Mouse (Mus musculus) neural tube, embryonic 12.5 days (tissue): ENCODE data around the gene Cldn3. TPM values are rescaled to one million over a fixed set of nuclear protein-coding genes. Genes with fewer than 3 reads are reported as not detected.
"Not testable (repeated sequence)": the region's sequence is repeated elsewhere in the genome, so short reads cannot be mapped to it uniquely, and the experiment has no call there.

ENCODE experiments used
- ATAC-seq: fragments of 200-750 bp; cut with Nextera tagmentation; 2 replicates; pipeline ENCODE4 v1.8.0; 2017; ENCODE audit warnings: low read depth, mild to moderate bottlenecking, moderate TSS enrichment, moderate library complexity; ENCODE audit not compliant: low FRiP score
- H3K27ac ChIP-seq: fragments of 300-500 bp; sonication (generic); 2 replicates; pipeline ENCODE4 v1.5.1; 2016
- H3K27me3 ChIP-seq: fragments of 300-500 bp; sonication (generic); replicated peaks from 2 replicates; pipeline ENCODE4 v1.6.1; 2016; ENCODE audit warnings: mild to moderate bottlenecking
- H3K36me3 ChIP-seq: fragments of 300-500 bp; sonication (generic); 2 replicates; pipeline ENCODE4 v1.6.1; 2016; ENCODE audit warnings: mild to moderate bottlenecking
- H3K4me1 ChIP-seq: fragments of 300-500 bp; sonication (generic); 2 replicates; pipeline ENCODE4 v1.6.1; 2016
- H3K4me2 ChIP-seq: fragments of 300-500 bp; sonication (generic); replicated peaks from 2 replicates; pipeline ENCODE4 v1.6.1; 2016; ENCODE audit warnings: mild to moderate bottlenecking
- H3K4me3 ChIP-seq: fragments of 300-500 bp; sonication (generic); 2 replicates; pipeline ENCODE4 v1.5.1; 2016
- H3K9ac ChIP-seq: fragments of 300-500 bp; sonication (generic); 2 replicates; pipeline ENCODE4 v1.6.1; 2016; ENCODE audit warnings: mild to moderate bottlenecking
- H3K9me3 ChIP-seq: fragments of 300-500 bp; sonication (generic); 2 replicates; pipeline ENCODE4 v1.6.1; 2016; ENCODE audit warnings: mild to moderate bottlenecking
- WGBS: fragments of 180-500 bp; shearing (Covaris S2); methylation state at CpG from one replicate; pipeline ENCODE4 v1.1.7; 2016; 5-methylcytosine and 5-hydroxymethylcytosine counted together
- polyA plus RNA-seq: library from polyadenylated mRNA; unstranded; fragments of >200 nt; fragmentation: Nextera tagmentation; extraction: Ambion mirVana; gene quantifications from 2 replicates; pipeline ENCODE4 v1.2.1, GENCODE M21; 2016

Gene Cldn3
- polyA plus RNA-seq: 1.7 and 1.9 TPM in 2 replicates

DNA sequence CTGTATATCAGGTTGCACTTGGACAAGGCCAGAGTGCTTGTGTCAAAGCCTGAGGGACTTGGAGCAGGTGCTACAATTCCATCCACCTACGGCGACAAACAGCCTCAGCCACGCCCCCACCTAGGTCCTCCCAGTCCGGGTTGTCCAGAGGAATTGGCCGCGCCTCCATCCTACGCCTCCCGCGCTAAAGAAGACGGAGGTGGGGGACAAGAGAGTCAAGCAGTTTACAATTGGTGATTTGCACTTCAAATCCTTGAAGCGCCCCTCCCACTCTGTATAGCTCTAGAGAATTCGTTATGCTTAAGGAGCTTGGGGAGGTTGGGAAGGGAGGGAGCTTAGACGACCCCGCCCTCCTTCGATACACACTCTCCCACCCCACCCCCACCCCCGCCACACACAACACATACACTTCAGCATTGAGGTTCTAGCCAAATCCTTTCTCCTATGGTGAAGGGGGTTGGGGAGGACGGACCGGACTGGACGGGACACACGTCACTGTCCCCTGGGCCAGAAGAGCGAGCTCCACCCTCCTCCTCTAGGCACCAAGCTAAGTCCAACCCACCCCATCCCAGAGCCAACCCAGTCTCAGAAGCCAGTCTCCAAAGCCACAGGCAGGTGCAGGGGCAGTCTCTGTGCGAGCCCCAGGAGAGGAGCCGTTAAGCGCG lies at the start of gene Cldn3:
TSS of gene Cldn3 (plus strand) at position 582 of the 665 bp plus-strand sequence.
- 1% methylated on average over 25 of the region's 25 CpGs for WGBS
- H3K27me3 ChIP-seq: peaks cover 49% of the 10 kb centered on the region
- no peaks in the 10 kb centered on the region for H3K36me3 ChIP-seq
- ATAC-seq: peak; percentile 25; the same call in 1 of the 2 replicates
- peaks cover 24% of the 10 kb centered on the region for H3K4me1 ChIP-seq
- H3K9ac ChIP-seq: 0 out of 2 replicates have a peak within 1 kb of the TSS, but pooled peaks have one; percentile 13
- no peaks in the 10 kb centered on the region for H3K9me3 ChIP-seq
- H3K4me2 ChIP-seq: peak within 1 kb of the TSS; percentile 48
- no peak within 1 kb of the TSS for H3K27ac ChIP-seq
- peak within 1 kb of the TSS; percentile 22 for H3K4me3 ChIP-seq

DNA sequence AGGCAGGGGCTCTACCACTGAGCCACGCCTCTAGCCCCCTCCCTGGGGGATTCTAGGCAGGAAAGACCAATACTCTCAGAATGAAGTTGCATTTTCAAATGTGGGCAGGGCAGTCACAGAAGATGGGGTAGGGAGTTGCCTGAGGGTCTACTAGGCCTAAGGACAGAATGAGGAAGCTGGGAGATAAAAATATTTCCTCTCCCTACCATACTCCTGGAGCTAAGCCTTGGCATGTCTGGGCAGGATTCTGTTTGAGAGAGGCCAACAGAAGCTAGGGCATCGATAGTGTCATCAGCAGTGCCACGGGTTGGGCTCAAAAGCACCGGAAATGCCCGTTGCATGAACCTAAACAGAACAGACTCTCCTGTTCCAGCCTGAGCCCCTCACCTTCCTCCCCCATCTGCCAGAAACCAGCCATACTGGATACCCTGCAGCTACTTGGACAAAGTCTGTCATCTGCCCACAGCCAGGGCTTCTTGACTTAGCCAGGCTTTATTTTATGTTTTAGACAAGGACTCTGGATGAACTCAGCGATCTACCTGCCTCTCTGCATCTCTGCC lies 49.3 kb upstream of the Cldn3 start:
- H3K27ac ChIP-seq: no peak overlapping the region
- no peaks in the 10 kb centered on the region for H3K36me3 ChIP-seq
- 89% methylated on average over 6 of the region's 6 CpGs for WGBS
- no peaks in the 10 kb centered on the region for H3K9me3 ChIP-seq
- H3K4me2 ChIP-seq: no peak overlapping the region
- ATAC-seq: no peak
- H3K27me3 ChIP-seq: no peaks in the 10 kb centered on the region
- peaks cover 8% of the 10 kb centered on the region for H3K4me1 ChIP-seq
- no peak overlapping the region for H3K4me3 ChIP-seq
- no peak overlapping the region for H3K9ac ChIP-seq

DNA sequence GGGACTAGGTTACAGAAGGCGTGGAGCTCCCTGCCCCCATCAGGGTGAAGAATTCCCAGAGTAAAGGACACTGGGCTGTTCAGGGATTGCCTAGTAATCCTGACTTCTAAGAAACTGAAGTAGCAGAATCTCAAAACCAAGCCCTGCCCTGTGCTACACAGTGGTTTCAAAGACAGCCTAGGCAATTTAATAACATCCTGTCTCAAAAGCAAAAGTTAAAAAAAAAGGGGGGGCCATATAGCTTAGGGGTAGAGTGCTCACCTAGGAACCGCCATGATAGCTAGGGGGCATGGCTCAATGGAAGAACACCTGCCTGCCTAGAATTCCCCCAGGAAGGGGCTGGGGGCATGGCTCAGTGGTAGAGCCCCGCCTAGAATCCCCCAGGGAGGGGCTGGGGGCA lies 46.9 kb upstream of the Cldn3 start:
- no peak overlapping the region for H3K4me2 ChIP-seq
- 77% methylated on average over 3 of the region's 3 CpGs for WGBS
- no peak for ATAC-seq

DNA sequence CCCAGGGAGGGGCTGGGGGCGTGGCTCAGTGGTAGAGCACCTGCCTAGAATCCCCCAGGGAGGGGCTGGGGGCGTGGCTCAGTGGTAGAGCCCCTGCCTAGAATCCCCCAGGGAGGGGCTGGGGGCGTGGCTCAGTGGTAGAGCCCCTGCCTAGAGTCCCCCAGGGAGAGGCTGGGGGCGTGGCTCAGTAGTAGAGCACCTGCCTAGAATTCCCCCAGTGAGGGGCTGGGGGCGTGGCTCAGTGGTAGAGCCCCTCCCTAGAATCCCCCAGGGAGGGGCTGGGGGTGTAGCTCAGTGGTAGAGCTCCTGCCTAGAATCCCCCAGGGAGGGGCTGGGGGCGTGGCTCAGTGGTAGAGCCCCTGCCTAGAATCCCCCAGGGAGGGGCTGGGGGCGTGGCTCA lies 46.5 kb upstream of the Cldn3 start:
- H3K4me2 ChIP-seq, ATAC-seq, H3K27ac ChIP-seq, H3K9ac ChIP-seq, H3K9me3 ChIP-seq, H3K27me3 ChIP-seq, H3K4me1 ChIP-seq, H3K36me3 ChIP-seq, H3K4me3 ChIP-seq: not testable (repeated sequence)
- WGBS: 86% methylated on average over 5 of the region's 7 CpGs

More for the DNA sequence above, 46.9 kb upstream of the Cldn3 start:
- H3K9ac ChIP-seq: no peak overlapping the region
- no peak overlapping the region for H3K27ac ChIP-seq
- no peak overlapping the region for H3K4me3 ChIP-seq
- no peaks in the 10 kb centered on the region for H3K4me1 ChIP-seq
- no peaks in the 10 kb centered on the region for H3K9me3 ChIP-seq
- no peaks in the 10 kb centered on the region for H3K27me3 ChIP-seq
- H3K36me3 ChIP-seq: no peaks in the 10 kb centered on the region

DNA sequence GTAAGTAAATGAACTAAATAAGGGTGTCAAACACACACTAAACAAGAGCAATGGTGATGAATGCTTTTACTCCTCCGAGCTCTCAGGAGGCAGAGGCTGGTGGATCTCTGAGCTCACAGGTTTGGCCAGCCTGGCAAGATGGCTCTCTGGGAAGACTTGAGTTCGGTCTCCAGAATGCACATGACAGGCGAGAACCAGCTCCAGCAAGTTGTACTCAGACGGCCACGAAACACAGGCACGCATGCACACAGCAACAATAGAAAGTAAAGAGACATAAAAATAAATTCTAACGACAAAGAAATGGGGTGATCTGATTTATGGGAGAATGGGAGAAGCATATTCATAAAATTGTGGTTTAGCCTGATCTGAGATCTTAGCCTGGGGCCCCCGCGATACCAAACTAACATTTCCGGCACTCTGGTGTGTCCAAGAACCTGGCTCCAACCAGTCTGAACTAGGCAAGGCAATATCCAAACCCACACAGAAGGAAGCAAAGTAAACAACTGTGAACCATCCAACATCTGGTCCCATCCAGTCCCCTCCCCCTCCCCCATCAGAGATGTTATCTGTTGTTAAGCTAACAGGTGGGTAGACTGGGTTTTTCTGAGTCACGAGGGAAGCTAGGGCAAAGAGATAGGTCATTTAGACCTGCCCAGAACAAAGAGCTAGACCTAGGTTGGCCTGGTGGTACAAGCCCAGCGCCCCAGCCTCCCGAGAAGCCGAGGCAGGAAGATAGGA lies 44.4 kb upstream of the Cldn3 start:
- WGBS: 87% methylated on average over 14 of the region's 14 CpGs
- no peak overlapping the region for H3K4me2 ChIP-seq
- no peak for ATAC-seq

DNA sequence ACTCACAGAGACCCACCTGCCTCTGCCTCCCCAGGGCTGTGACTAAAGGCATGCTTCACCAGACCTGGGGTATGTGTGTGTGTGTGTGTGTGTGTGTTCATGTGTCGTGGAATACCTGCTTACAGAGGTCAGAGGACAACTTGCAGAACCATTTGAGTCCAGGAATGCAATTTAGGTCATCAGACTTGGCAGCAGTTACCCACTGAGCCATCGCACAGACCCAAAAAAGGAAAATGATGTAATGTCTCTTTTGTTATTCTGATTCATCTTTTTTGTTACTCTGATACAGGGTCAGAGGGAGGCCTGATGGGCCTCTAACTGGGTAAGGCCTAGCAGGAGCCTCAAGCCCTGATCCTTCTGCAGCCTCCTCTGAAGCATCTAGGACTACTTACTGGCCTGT lies 43.3 kb upstream of the Cldn3 start:
- Histone ChIP-seq H3K4me2 (no peak overlapping the region), H3K36me3 (no peaks in the 10 kb centered on the region), H3K27me3 (peaks cover 33% of the 10 kb centered on the region), H3K4me1 (peaks cover 5% of the 10 kb centered on the region; the same call in 1 of the 2 replicates), H3K9me3 (no peaks in the 10 kb centered on the region), H3K27ac (no peak overlapping the region), H3K4me3 (no peak overlapping the region), H3K9ac (no peak overlapping the region)
- 80% methylated on average over 2 of the region's 2 CpGs for WGBS
- no peak for ATAC-seq

More for the DNA sequence above, 44.4 kb upstream of the Cldn3 start:
- Histone ChIP-seq H3K4me1 (peaks cover 2% of the 10 kb centered on the region; the same call in 1 of the 2 replicates), H3K9me3 (no peaks in the 10 kb centered on the region), H3K27ac (no peak overlapping the region), H3K36me3 (no peaks in the 10 kb centered on the region), H3K9ac (no peak overlapping the region), H3K4me3 (no peak overlapping the region), H3K27me3 (peaks cover 23% of the 10 kb centered on the region)

DNA sequence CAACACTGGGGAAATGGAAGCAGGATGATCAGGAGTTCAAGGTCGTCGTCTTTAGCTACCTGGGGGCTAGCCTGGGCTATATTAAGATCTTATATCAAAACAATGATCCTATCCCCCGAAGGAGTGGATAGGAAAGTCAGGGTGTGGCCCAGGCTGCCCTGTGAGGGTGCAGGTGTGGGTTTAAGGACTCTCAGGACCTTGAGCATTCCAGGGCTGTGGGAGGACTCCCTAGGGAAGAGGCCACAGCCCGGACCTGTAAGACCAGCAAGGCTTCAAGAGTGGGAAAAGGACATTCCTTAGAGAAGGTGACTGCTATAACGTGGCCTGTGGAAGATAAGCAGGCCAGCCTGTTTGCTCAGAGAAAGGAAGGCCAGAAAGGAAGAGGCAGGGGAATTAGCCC lies 41.8 kb upstream of the Cldn3 start:
- peaks cover 33% of the 10 kb centered on the region for H3K27me3 ChIP-seq
- H3K9ac ChIP-seq: no peak overlapping the region
- no peak overlapping the region for H3K4me3 ChIP-seq
- no peak for ATAC-seq
- H3K36me3 ChIP-seq: no peaks in the 10 kb centered on the region
- H3K4me2 ChIP-seq: no peak overlapping the region
- H3K9me3 ChIP-seq: no peaks in the 10 kb centered on the region
- no peak overlapping the region for H3K27ac ChIP-seq
- 78% methylated on average over 5 of the region's 5 CpGs for WGBS
- peaks cover 5% of the 10 kb centered on the region; the same call in 1 of the 2 replicates for H3K4me1 ChIP-seq

DNA sequence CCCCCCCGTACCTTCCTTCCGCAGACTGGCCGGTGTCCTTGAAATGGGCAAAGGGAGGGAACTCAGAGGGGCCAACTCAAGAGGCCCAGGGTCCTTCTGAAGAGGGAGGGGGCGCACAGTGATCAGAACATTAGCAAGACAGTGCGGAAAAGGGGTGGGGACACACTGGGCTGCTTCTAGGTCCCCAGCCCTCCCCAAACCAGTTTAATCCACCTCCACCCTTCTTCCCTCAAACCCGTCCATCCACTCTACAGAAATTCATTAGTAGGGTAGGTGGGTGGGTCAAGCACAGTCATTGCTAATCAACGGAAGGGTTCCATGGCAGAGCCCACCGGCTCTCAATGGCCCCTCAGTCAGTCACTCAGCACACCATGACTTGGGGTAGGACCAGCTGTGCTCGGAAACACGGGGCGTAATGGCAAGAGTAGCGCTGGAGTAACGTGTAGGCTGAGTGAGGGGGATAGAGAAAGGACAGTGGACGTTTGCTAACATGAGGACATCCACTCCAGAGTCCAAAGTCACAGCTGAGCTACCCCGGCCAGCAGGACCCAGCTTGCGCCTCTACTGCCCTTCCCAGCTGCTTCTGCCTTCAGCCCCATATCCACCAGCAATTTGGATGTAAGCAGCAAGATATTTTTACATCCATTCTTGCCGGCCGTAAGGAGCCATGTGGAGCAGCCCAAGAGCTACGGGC lies 40.6 kb upstream of the Cldn3 start:
- WGBS: 49% methylated on average over 18 of the region's 19 CpGs
- no peak for ATAC-seq
- Histone ChIP-seq H3K4me1 (peaks cover 5% of the 10 kb centered on the region; the same call in 1 of the 2 replicates), H3K4me3 (no peak overlapping the region), H3K9me3 (no peaks in the 10 kb centered on the region), H3K27ac (no peak overlapping the region), H3K36me3 (no peaks in the 10 kb centered on the region), H3K4me2 (no peak overlapping the region), H3K9ac (no peak overlapping the region), H3K27me3 (peaks cover 33% of the 10 kb centered on the region)

DNA sequence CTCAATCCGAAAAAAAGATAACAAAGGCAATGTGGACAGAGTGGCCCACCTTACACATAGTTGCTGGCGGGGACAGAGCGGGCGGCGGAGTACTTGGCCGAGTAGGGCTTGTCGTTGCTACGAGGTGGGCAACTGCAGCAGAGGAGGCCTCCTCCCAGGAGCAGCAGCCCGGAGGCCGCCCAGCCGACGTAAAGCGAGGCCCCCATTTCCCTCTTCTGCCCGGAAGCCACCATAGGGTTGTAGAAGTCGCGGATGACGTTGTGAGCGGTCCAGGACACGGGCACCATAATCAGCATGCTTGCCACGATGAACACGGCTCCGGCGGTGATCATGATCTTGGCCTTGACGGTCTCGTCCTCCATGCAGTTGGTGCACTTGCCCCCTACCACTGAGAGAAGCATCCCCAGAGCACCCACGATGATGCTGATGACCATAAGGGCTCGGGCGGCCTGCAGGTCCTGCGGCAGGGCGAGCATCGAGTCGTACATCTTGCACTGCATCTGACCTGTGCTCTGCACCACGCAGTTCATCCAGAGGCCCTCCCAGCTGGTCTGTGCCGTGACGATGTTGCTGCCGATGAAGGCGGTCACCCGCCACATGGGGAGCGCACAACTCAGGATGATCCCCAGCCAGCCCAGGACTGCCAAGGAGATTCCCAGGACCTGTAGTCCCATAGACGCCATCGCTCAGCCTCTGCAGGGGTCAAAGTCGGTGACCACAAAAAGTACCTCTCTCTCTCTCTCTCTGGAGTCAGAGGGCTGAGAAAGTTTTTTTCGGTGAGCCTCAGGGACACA lies 39.8 kb upstream of the Cldn3 start:
- Histone ChIP-seq H3K4me2 (peak overlapping the region; percentile 36), H3K9me3 (no peaks in the 10 kb centered on the region), H3K9ac (no peak overlapping the region), H3K4me3 (0 out of 2 replicates have a peak overlapping the region, but pooled peaks have one; percentile 1), H3K27me3 (peaks cover 33% of the 10 kb centered on the region), H3K4me1 (peaks cover 5% of the 10 kb centered on the region; the same call in 1 of the 2 replicates), H3K27ac (no peak overlapping the region), H3K36me3 (no peaks in the 10 kb centered on the region)
- ATAC-seq: no peak
- WGBS: 18% methylated on average over 43 of the region's 43 CpGs

DNA sequence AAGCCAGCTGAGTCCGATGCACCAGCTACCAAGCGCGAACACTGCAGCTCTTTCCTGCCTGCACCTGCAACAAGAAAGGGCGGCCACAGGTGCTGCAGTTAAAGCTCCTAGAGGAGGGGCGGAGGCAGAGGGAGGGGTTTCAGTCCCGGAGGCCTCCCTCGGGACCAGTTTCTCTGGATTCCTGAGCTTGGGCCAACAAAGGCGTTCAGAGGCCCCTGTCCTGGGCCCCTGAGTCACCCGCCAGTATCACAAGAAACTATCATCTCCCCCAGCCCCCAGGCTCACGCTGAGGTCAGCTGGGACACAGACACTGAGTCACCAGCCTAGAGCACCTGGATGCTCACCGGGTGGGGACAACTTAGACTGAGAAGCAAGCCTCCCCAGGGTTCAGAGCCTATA lies 39.2 kb upstream of the Cldn3 start, which contains the start of gene Cldn4:
TSS of gene Cldn4 (minus strand) at position 78 of the 399 bp plus-strand sequence.
- Histone ChIP-seq H3K9me3 (no peaks in the 10 kb centered on the region), H3K4me2 (peak within 1 kb of the TSS; percentile 36), H3K4me3 (0 out of 2 replicates have a peak within 1 kb of the TSS, but pooled peaks have one; percentile 1)

DNA sequence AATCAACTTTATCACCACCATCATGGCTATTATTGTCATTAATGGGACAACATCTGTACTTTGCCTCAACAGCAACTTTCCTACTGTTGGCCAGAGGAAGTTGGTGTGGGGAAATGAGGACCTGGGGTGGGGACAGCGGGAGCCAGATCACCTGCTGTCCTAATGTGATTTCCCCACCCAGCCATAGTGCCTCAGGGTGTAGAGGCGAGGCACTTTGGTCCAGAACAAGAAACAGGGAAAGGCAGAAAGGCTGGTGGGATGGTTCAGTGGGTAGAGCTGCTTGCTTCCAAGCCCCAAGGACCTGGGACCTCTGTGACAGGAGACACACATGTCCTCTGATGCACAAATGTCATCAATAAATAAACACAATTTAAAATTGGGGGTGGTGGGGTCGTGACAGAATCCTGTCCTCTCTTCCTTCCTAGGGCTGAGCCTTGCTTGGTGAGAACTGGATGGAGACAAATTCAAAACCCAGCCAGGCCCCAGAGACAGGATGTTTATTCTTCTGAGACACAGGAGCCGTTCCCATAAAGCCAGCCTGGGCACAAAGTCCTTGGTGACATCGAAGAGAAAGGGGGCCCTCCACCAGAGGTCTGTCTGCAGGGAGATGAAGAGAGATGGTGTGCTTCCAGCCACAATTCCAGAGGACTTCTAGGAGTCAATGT lies 38.5 kb upstream of the Cldn3 start:
- no peaks in the 10 kb centered on the region for H3K9me3 ChIP-seq
- H3K27me3 ChIP-seq: peaks cover 37% of the 10 kb centered on the region
- no peak overlapping the region for H3K4me2 ChIP-seq
- peaks cover 5% of the 10 kb centered on the region; the same call in 1 of the 2 replicates for H3K4me1 ChIP-seq
- no peak for ATAC-seq
- WGBS: 66% methylated on average over 5 of the region's 5 CpGs
- H3K27ac ChIP-seq: no peak overlapping the region
- H3K36me3 ChIP-seq: no peaks in the 10 kb centered on the region
- H3K9ac ChIP-seq: no peak overlapping the region
- H3K4me3 ChIP-seq: no peak overlapping the region

More for the DNA sequence above, 39.2 kb upstream of the Cldn3 start, which contains the start of gene Cldn4:
- H3K27ac ChIP-seq: no peak within 1 kb of the TSS
- 8% methylated on average over 11 of the region's 11 CpGs for WGBS
- ATAC-seq: no peak
- H3K4me1 ChIP-seq: peaks cover 5% of the 10 kb centered on the region; the same call in 1 of the 2 replicates
- no peak within 1 kb of the TSS for H3K9ac ChIP-seq
- peaks cover 37% of the 10 kb centered on the region for H3K27me3 ChIP-seq
- no peaks in the 10 kb centered on the region for H3K36me3 ChIP-seq
